ENCODE assay signal across 16 mouse cellular contexts in genomic region chr6:112097699-112098098, GRCm38 (mm10).
"Had no signal": no experiment of that assay in that cellular context is flagged by ENCODE, and none has a peak within 500 bp of the region (broad histone marks: within the 10 kb centered on the region; RNA-seq: fewer than 3 reads in every experiment).

No protein-coding gene starts in this region.

- H3K4me3 ChIP-seq: neural tube, embryonic 13.5 days; neural tube, embryonic 15.5 days; stomach, embryonic 15.5 days had no signal

- H3K27ac ChIP-seq: neural tube, embryonic 13.5 days; neural tube, embryonic 15.5 days; stomach, embryonic 15.5 days; stomach, postnatal 0 days had no signal

- H3K4me2 ChIP-seq: neural tube, embryonic 13.5 days; neural tube, embryonic 15.5 days; stomach, embryonic 15.5 days had no signal

- H3K27me3 ChIP-seq: neural tube, embryonic 13.5 days; neural tube, embryonic 15.5 days; stomach, embryonic 15.5 days had no signal

- H3K4me1 ChIP-seq: neural tube, embryonic 13.5 days; neural tube, embryonic 15.5 days; stomach, embryonic 15.5 days had no signal

- H3K9ac ChIP-seq: neural tube, embryonic 13.5 days; neural tube, embryonic 15.5 days; stomach, embryonic 15.5 days had no signal

- H3K36me3 ChIP-seq: neural tube, embryonic 13.5 days; neural tube, embryonic 15.5 days; stomach, embryonic 15.5 days had no signal

- DNase-seq: retina, postnatal 1 day; right cerebral cortex, adult 18-20 months; right cerebral cortex, postnatal 14 days; right cerebral cortex, postnatal 25 days; right cerebral cortex, postnatal 4 days; spleen, adult 18-20 months; thymus, adult 18-20 months; thymus, adult 2 months; thymus, postnatal 14 days; thymus, postnatal 25 days; thymus, postnatal 36 days; thymus, postnatal 4 days had no signal

- H3K9me3 ChIP-seq: neural tube, embryonic 13.5 days; neural tube, embryonic 15.5 days; stomach, embryonic 15.5 days had no signal
